Mouse (Mus musculus) heart, adult 2 months (tissue): ENCODE measurements around the gene Adamts16. TPM values are rescaled to one million over a fixed set of nuclear protein-coding genes. Genes with fewer than 3 reads are reported as not detected.
"Not testable (repeated sequence)": the region's sequence is repeated elsewhere in the genome, so short reads cannot be mapped to it uniquely, and the experiment has no call there.

Source experiments
- DNase-seq, 2 experiments: peaks; one replicate each; pipeline ENCODE4 v3.0.0; 2021
- H3K27ac ChIP-seq: fragments of 200-600 bp; 2 replicates; pipeline ENCODE4 v1.8.1; 2022
- H3K27me3 ChIP-seq: fragments of 200-500 bp; 2 replicates; pipeline ENCODE4 v1.6.1; 2012; ENCODE audit warnings: mild to moderate bottlenecking, low read length, inconsistent platforms, mixed read lengths; ENCODE audit not compliant: control insufficient read depth, insufficient read depth
- H3K36me3 ChIP-seq: fragments of 200-500 bp; 2 replicates; pipeline ENCODE4 v1.6.1; 2012; ENCODE audit warnings: low read length, inconsistent platforms; ENCODE audit not compliant: control insufficient read depth, insufficient read depth
- H3K4me1 ChIP-seq: fragments of 200-500 bp; 2 replicates; pipeline ENCODE4 v1.6.1; 2011; ENCODE audit warnings: low read length; ENCODE audit not compliant: control insufficient read depth, insufficient read depth
- H3K4me3 ChIP-seq: fragments of 200-600 bp; 2 replicates; pipeline ENCODE4 v1.8.1; 2022
- H3K79me2 ChIP-seq: fragments of 200-500 bp; replicated peaks from 2 replicates; pipeline ENCODE4 v1.6.1; 2012; ENCODE audit warnings: mild to moderate bottlenecking, inconsistent platforms, low read length, moderate library complexity, mixed read lengths; ENCODE audit not compliant: control insufficient read depth, insufficient read depth
- H3K9ac ChIP-seq: fragments of 200-500 bp; 2 replicates; pipeline ENCODE4 v1.6.1; 2012; ENCODE audit warnings: low read depth, mild to moderate bottlenecking, control low read depth, inconsistent platforms, low read length, mixed read lengths
- CTCF ChIP-seq: fragments of 200-600 bp; IDR thresholded peaks from 2 replicates; pipeline ENCODE4 v1.8.1; 2022; ENCODE audit warnings: antibody characterized with exemption, mild to moderate bottlenecking, moderate library complexity
- EP300 ChIP-seq: fragments of 200-500 bp; IDR thresholded peaks from 2 replicates; pipeline ENCODE4 v1.6.1; 2011; ENCODE audit warnings: low read depth, low read length, control low read depth; ENCODE audit not compliant: insufficient read depth
- POLR2A ChIP-seq: fragments of 200-500 bp; IDR thresholded peaks from 2 replicates; pipeline ENCODE4 v1.6.1; 2011; ENCODE audit warnings: mild to moderate bottlenecking, low read depth, low read length, control low read depth; ENCODE audit not compliant: insufficient read depth
- WGBS: fragments of 180-500 bp; shearing (Covaris S2); methylation state at CpG from one replicate; pipeline ENCODE4 v1.1.7; 2018; 5-methylcytosine and 5-hydroxymethylcytosine counted together
- intact Hi-C: fragments of 180-260 bp; cut with DNase I; formaldehyde crosslinking; loops from one replicate; pipeline ENCODE4 v1.15.1; 2025
- long read RNA-seq: library from polyadenylated mRNA; stranded (forward); transcript quantifications from one replicate; pipeline ENCODE4 v2.0.0, GENCODE M21; 2021
- polyA plus RNA-seq: library from polyadenylated mRNA; depleted of rRNA; stranded (reverse); fragments of >200 nt; gene quantifications from 2 replicates; pipeline ENCODE4 v1.2.3, GENCODE M21; 2012; rRNA removed
- total RNA-seq, 2 experiments: library from RNA; stranded (reverse); gene quantifications; 2 replicates each; pipeline ENCODE4 v1.2.3; 2021

The Adamts16 gene
- total RNA-seq (not detected), polyA plus RNA-seq (0.04 TPM in 1 of 2 replicates, not detected in the other)
- long read RNA-seq = 0 reads

GRCm38 (mm10) chr13:70841421-70841904, at the start of gene Adamts16:
Adamts16 (minus strand) TSS chr13:70841811.
- H3K9ac ChIP-seq = no peak within 1 kb of the TSS
- TF ChIP-seq CTCF = no peak
- no peak for TF ChIP-seq POLR2A
- TF ChIP-seq EP300 = no peak
- no peak within 1 kb of the TSS for H3K4me3 ChIP-seq
- no peak for DNase-seq
- no peaks in the 10 kb centered on the region for H3K4me1 ChIP-seq
- no peak within 1 kb of the TSS for H3K27ac ChIP-seq
- 0 out of 2 replicates have a peak, but pooled peaks cover 3% of the 10 kb centered on the region for H3K27me3 ChIP-seq
- H3K79me2 ChIP-seq = no peaks in the 10 kb centered on the region
- 3% methylated on average over 18 of the region's 18 CpGs for WGBS
- intact Hi-C loops = loop anchor here (5.0 to 10.0 kb wide), 2 partner anchors 161 to 227 kb away; no protein-coding TSS in a partner anchor
- no peaks in the 10 kb centered on the region for H3K36me3 ChIP-seq

- no peaks in the 10 kb centered on the region for H3K27me3 ChIP-seq
- DNase-seq = peak in 1 of 2 experiments; percentile 5
- no peak overlapping the region for H3K9ac ChIP-seq
- H3K4me3 ChIP-seq = no peak overlapping the region
- intact Hi-C loops = no loop called here
- WGBS = 60% methylated on average over 1 of the region's 1 CpGs
- no peak overlapping the region for H3K27ac ChIP-seq
- H3K4me1 ChIP-seq = peaks cover 5% of the 10 kb centered on the region
- no peaks in the 10 kb centered on the region for H3K36me3 ChIP-seq
- H3K79me2 ChIP-seq = no peaks in the 10 kb centered on the region
- TF ChIP-seq CTCF (no peak), POLR2A (no peak), EP300 (no peak)
Measured at GRCm38 (mm10) chr13:70887136-70887535, 45.5 kb upstream of the Adamts16 start.

GRCm38 (mm10) chr13:70885006-70885405, 43.4 kb upstream of the Adamts16 start:
- 73% methylated on average over 2 of the region's 2 CpGs for WGBS
- Histone ChIP-seq H3K79me2 (no peaks in the 10 kb centered on the region), H3K4me1 (peaks cover 5% of the 10 kb centered on the region), H3K9ac (no peak overlapping the region), H3K36me3 (no peaks in the 10 kb centered on the region), H3K4me3 (no peak overlapping the region), H3K27me3 (no peaks in the 10 kb centered on the region), H3K27ac (peak overlapping the region; percentile 19)
- no peak for TF ChIP-seq CTCF
- no peak for TF ChIP-seq POLR2A
- TF ChIP-seq EP300 = no peak
- intact Hi-C loops = no loop called here
- DNase-seq = peak; percentile 21 to 24

DNA sequence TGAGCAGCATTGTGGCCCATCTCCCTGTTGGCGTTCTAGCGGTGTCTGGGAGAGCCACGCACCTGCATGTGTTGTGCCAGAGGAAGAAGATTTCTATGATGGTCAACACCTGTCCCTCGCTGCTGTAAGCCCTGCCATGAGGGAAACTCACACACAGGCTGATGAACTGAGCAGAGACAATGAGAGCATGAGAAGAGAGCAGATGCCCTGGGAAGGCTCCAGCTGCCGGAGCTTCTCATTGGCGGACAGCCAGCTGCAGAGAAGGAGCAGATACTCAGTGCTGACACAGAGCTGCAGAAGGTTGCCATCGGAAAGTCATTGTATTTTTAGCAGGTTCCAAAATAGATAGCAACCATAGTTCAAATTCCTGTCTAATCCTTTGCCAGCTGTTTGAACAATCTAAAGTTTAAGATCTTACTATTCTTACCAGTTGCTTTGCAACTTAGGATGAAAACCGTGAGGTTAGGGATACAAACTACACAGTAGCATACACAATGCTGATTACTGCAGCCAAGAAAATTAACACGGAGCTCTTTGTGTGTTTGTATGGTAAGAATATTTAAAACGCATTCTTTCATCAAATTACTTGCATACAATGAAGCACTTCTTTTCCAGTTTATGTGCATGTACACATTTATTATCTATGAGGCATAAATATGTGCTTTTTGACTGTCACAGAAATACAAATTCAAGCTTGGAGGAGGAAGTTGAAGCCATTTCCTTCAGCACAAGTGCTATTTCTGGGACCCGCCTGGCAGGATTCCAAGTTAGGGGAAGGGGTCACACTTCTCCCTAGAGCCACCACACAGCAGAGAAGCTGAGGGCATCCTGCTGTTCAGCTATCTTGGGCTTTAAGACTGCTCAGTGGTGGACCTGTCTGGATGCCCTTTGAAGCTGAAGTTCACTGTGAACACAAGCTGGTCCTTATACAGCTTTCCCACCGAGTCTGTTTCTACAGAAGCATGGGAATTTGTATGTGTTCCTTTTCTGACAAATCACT, 42.6 kb upstream of the Adamts16 start:
- H3K4me1 ChIP-seq = peaks cover 5% of the 10 kb centered on the region
- intact Hi-C loops = no loop called here
- peak; percentile 68 to 70 for DNase-seq
- H3K36me3 ChIP-seq = no peaks in the 10 kb centered on the region
- no peaks in the 10 kb centered on the region for H3K27me3 ChIP-seq
- no peak overlapping the region for H3K4me3 ChIP-seq
- H3K27ac ChIP-seq = peak overlapping the region; percentile 26
- TF ChIP-seq CTCF (no peak), POLR2A (no peak), EP300 (no peak)
- H3K79me2 ChIP-seq = no peaks in the 10 kb centered on the region
- H3K9ac ChIP-seq = no peak overlapping the region
- WGBS = 10% methylated on average over 12 of the region's 12 CpGs

GRCm38 (mm10) chr13:70879971-70880370, 38.4 kb upstream of the Adamts16 start:
- intact Hi-C loops, H3K27ac ChIP-seq: not testable (repeated sequence)

GRCm38 (mm10) chr13:70877550-70877913, 35.9 kb upstream of the Adamts16 start:
- WGBS = 100% methylated on average over 1 of the region's 1 CpGs

More at GRCm38 (mm10) chr13:70879971-70880370, 38.4 kb upstream of the Adamts16 start:
- H3K9ac ChIP-seq, H3K79me2 ChIP-seq, H3K36me3 ChIP-seq, H3K4me3 ChIP-seq, DNase-seq, H3K27me3 ChIP-seq, H3K4me1 ChIP-seq: not testable (repeated sequence)
- 75% methylated on average over 2 of the region's 2 CpGs for WGBS

More at GRCm38 (mm10) chr13:70877550-70877913, 35.9 kb upstream of the Adamts16 start:
- no peaks in the 10 kb centered on the region for H3K79me2 ChIP-seq
- no peak overlapping the region for H3K4me3 ChIP-seq
- H3K27ac ChIP-seq = no peak overlapping the region
- H3K27me3 ChIP-seq = no peaks in the 10 kb centered on the region
- H3K9ac ChIP-seq = no peak overlapping the region
- H3K4me1 ChIP-seq = no peaks in the 10 kb centered on the region
- intact Hi-C loops = no loop called here
- H3K36me3 ChIP-seq = no peaks in the 10 kb centered on the region
- no peak for TF ChIP-seq POLR2A
- no peak for TF ChIP-seq EP300
- no peak for DNase-seq
